Mouse (Mus musculus) central nervous system, embryonic 11.5 days (tissue): ENCODE results near the gene Rragb. TPM values are rescaled to one million over a fixed set of nuclear protein-coding genes. Genes with fewer than 3 reads are reported as not detected.

Source experiments
- polyA plus RNA-seq: library from polyadenylated mRNA; depleted of rRNA; stranded (reverse); fragments of >200 nt; gene quantifications from 2 replicates; pipeline ENCODE4 v1.2.3, GENCODE M21; 2012; rRNA removed

Rragb gene
- 22.6 and 50.0 TPM in 2 replicates for polyA plus RNA-seq

DNA sequence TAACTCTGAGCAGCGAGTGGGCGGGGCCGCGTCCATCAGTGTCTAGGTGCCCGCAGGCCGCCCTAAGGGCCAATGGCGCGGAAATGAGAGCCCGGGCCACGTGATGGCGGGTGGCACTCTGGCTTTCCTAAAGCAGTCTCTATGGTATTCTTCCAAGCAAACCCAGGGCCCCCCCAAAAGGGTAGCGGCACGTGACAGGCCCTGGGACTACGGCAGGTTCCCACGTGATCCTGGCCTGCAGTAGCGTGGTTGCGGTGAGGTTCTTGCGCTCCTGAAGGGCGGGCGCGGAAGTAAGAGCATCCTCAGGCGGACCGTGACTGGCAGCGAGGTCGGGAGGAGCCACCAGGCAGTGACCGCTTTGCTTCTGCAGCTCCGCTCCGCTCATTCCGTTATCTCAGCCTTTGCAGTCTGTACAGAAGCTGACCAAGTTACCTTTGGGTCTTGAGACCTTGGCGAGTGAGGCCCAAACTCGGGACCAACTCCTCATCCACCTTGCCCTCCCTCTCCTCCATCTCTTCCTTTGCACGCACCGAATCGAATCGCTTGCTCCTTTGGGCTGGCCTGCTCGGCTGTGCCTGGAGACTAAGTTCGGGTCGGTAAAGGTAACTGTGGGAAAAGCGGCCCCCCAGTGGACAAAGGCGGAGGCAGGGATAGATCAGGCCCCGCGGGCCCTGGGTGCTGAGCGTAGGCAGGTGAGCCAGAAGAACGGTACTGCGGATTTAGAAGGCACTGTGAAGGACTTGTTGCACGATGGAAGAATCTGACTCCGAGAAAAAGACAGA, at the start of gene Rragb:
Rragb (plus strand) TSS at position 248 of the 782 bp plus-strand sequence.

DNA sequence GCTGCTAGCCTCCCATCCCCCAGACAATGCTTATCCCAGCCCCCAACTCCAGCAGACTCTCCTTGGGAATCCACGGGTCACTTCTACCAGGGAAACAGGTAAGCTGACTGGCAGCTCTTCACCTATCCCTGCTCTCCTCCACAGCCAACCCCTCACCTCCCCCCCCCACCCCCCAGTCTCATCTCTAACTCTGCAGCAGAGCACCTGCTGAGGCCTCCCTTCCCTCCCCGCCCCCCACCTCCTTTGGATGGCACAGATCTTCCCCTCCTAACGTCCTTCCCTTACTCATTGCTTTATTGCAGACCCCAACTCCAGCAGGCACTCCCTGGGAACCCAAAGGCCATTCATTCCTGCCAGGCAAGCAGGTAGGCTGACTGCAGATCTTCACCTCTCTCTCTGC, 21.3 kb upstream of the Rragb start, which contains the start of gene Foxr2:
Foxr2 (plus strand) TSS at position 301 of the 400 bp plus-strand sequence.

Other genes starting within 250 kb of the Rragb start
- gene Usp51, start 133.5 kb upstream of the Rragb start, polyA plus RNA-seq = 2.2 and 3.4 TPM in 2 replicates
- gene Mageh1, start 102.4 kb upstream of the Rragb start, polyA plus RNA-seq = 53.7 and 68.0 TPM in 2 replicates
- 0.65 and 0.84 TPM in 2 replicates for gene Foxr2, start 21.2 kb upstream of the Rragb start, polyA plus RNA-seq
- gene Klf8, start 97.5 kb downstream of the Rragb start, polyA plus RNA-seq = 2.2 and 3.8 TPM in 2 replicates